Comparison of ENCODE assay signal across 9 mouse cellular contexts in genomic region chr11:75912944-75913657, GRCm38 (mm10). TPM values are rescaled to one million over a fixed set of nuclear protein-coding genes. Genes with fewer than 3 reads are reported as not detected.
DNase-seq lines count a peak whose midpoint lies in the region; ATAC-seq and TF ChIP-seq lines count a peak whose summit lies in the region.
"Had no signal": no experiment of that assay in that cellular context is flagged by ENCODE, and none has a peak within 500 bp of the region (broad histone marks: within the 10 kb centered on the region; RNA-seq: fewer than 3 reads in every experiment).

No protein-coding gene starts in this region.

- TF ChIP-seq EP300 in liver, postnatal 0 days (IDR thresholded peaks at IDR 0.05; ENCODE audit: low read depth), result no peak

- H3K4me3 ChIP-seq in midbrain, embryonic 10.5 days, result no peak overlapping the region
- no peak overlapping the region for H3K4me3 ChIP-seq in midbrain, embryonic 15.5 days
- no peak overlapping the region for H3K4me3 ChIP-seq in embryonic facial prominence, embryonic 11.5 days (ENCODE audit: low read depth, low read length)
- H3K4me3 ChIP-seq in hindbrain, postnatal 0 days (ENCODE audit: low read length), result no peak overlapping the region
- H3K4me3 ChIP-seq in liver, postnatal 0 days (ENCODE audit: low read depth, low read length), result no peak overlapping the region
- H3K4me3 ChIP-seq: myocyte had no signal

- H3K4me2 ChIP-seq in midbrain, embryonic 15.5 days, result no peak overlapping the region
- no peak overlapping the region for H3K4me2 ChIP-seq in embryonic facial prominence, embryonic 11.5 days (ENCODE audit: low read depth, low read length)
- no peak overlapping the region for H3K4me2 ChIP-seq in hindbrain, postnatal 0 days (ENCODE audit: low read depth, low read length)
- no peak overlapping the region for H3K4me2 ChIP-seq in liver, postnatal 0 days (ENCODE audit: low read depth, low read length)

- TF ChIP-seq CTCF in hindbrain, postnatal 0 days (IDR thresholded peaks at IDR 0.05; ENCODE audit: low read depth), result peak; percentile 88
- peak; percentile 95 for TF ChIP-seq CTCF in liver, postnatal 0 days (IDR thresholded peaks at IDR 0.05; ENCODE audit: low read depth)

- no peaks in the 10 kb centered on the region for H3K27me3 ChIP-seq in midbrain, embryonic 10.5 days (ENCODE audit: low read depth, poor library complexity, severe bottlenecking)
- H3K27me3 ChIP-seq in midbrain, embryonic 15.5 days (replicated peaks), result no peaks in the 10 kb centered on the region
- no peaks in the 10 kb centered on the region for H3K27me3 ChIP-seq in embryonic facial prominence, embryonic 11.5 days (ENCODE audit: control insufficient read depth, insufficient read depth, low read length)
- H3K27me3 ChIP-seq in hindbrain, postnatal 0 days (ENCODE audit: insufficient read depth, low read length), result no peaks in the 10 kb centered on the region
- H3K27me3 ChIP-seq in liver, postnatal 0 days (ENCODE audit: insufficient read depth, low read length), result no peaks in the 10 kb centered on the region

- 0 out of 2 replicates have a peak, but pooled peaks cover 7% of the 10 kb centered on the region for H3K9me3 ChIP-seq in midbrain, embryonic 10.5 days (replicated peaks)
- H3K9me3 ChIP-seq in midbrain, embryonic 15.5 days, result no peaks in the 10 kb centered on the region
- no peaks in the 10 kb centered on the region for H3K9me3 ChIP-seq in embryonic facial prominence, embryonic 11.5 days (replicated peaks; ENCODE audit: control insufficient read depth, low read length)
- no peaks in the 10 kb centered on the region for H3K9me3 ChIP-seq in hindbrain, postnatal 0 days (ENCODE audit: low read length)
- no peaks in the 10 kb centered on the region for H3K9me3 ChIP-seq in liver, postnatal 0 days (ENCODE audit: low read length)

- H3K9ac ChIP-seq in midbrain, embryonic 15.5 days, result no peak overlapping the region
- H3K9ac ChIP-seq in embryonic facial prominence, embryonic 11.5 days (replicated peaks; ENCODE audit: low read length), result no peak overlapping the region
- H3K9ac ChIP-seq in hindbrain, postnatal 0 days (replicated peaks; ENCODE audit: low read length), result no peak overlapping the region
- no peak overlapping the region for H3K9ac ChIP-seq in liver, postnatal 0 days (replicated peaks)

- WGBS in midbrain, embryonic 10.5 days, result 58% methylated on average over 10 of the region's 10 CpGs
- 55% methylated on average over 10 of the region's 10 CpGs for WGBS in midbrain, embryonic 15.5 days
- WGBS in embryonic facial prominence, embryonic 11.5 days, result 55% methylated on average over 10 of the region's 10 CpGs
- 49% methylated on average over 10 of the region's 10 CpGs for WGBS in hindbrain, postnatal 0 days
- WGBS in liver, postnatal 0 days (ENCODE audit: insufficient replicate concordance), result 46% methylated on average over 10 of the region's 10 CpGs

- H3K4me1 ChIP-seq in midbrain, embryonic 10.5 days, result no peaks in the 10 kb centered on the region; the same call in 1 of the 2 replicates
- H3K4me1 ChIP-seq in midbrain, embryonic 15.5 days, result peaks cover 6% of the 10 kb centered on the region; the same call in 1 of the 2 replicates
- H3K4me1 ChIP-seq in embryonic facial prominence, embryonic 11.5 days (ENCODE audit: control insufficient read depth, insufficient read depth, low read length), result no peaks in the 10 kb centered on the region
- H3K4me1 ChIP-seq in hindbrain, postnatal 0 days (ENCODE audit: insufficient read depth, low read length), result no peaks in the 10 kb centered on the region
- H3K4me1 ChIP-seq in liver, postnatal 0 days (ENCODE audit: insufficient read depth), result no peaks in the 10 kb centered on the region

- peak; percentile 70 for DNase-seq in midbrain, embryonic 10.5 days (ENCODE audit: low spot score)
- DNase-seq in adrenal gland, adult 18-20 months (ENCODE audit: low spot score in 2 of 2), result peak; percentile 75
- DNase-seq in embryonic facial prominence, embryonic 11.5 days (ENCODE audit: low spot score), result peak; percentile 74
- DNase-seq in hindbrain, postnatal 0 days (ENCODE audit: low spot score), result peak; percentile 64
- DNase-seq in liver, postnatal 0 days, result peak; percentile 78
- peak; percentile 54 for DNase-seq in skeletal muscle tissue, adult 2 months (ENCODE audit: low read depth, low spot score)

- no peak overlapping the region for H3K27ac ChIP-seq in midbrain, embryonic 10.5 days (replicated peaks)
- H3K27ac ChIP-seq in midbrain, embryonic 15.5 days, result no peak overlapping the region
- no peak overlapping the region for H3K27ac ChIP-seq in embryonic facial prominence, embryonic 11.5 days (replicated peaks; ENCODE audit: low read depth, low read length)
- no peak overlapping the region for H3K27ac ChIP-seq in hindbrain, postnatal 0 days
- H3K27ac ChIP-seq in liver, postnatal 0 days (ENCODE audit: low read depth), result no peak overlapping the region

- ATAC-seq in midbrain, embryonic 15.5 days (replicated peaks), result no peak
- no peak for ATAC-seq in embryonic facial prominence, embryonic 11.5 days (replicated peaks; ENCODE audit: insufficient number of reproducible peaks, low FRiP score, low TSS enrichment, low read depth)
- ATAC-seq in hindbrain, postnatal 0 days, result no peak
- ATAC-seq in liver, postnatal 0 days, result no peak
- ATAC-seq in inflammation-experienced regulatory T-cells, adult 6 months, result no peak

- no peaks in the 10 kb centered on the region for H3K36me3 ChIP-seq in midbrain, embryonic 10.5 days
- H3K36me3 ChIP-seq in midbrain, embryonic 15.5 days (replicated peaks), result no peaks in the 10 kb centered on the region
- no peaks in the 10 kb centered on the region for H3K36me3 ChIP-seq in embryonic facial prominence, embryonic 11.5 days (replicated peaks; ENCODE audit: control insufficient read depth, insufficient read depth, low read depth, low read length)
- H3K36me3 ChIP-seq in hindbrain, postnatal 0 days (ENCODE audit: insufficient read depth, low read length), result no peaks in the 10 kb centered on the region
- no peaks in the 10 kb centered on the region for H3K36me3 ChIP-seq in liver, postnatal 0 days (replicated peaks; ENCODE audit: insufficient read depth, low read length)

RNA-seq across cellular contexts. Expression of gene Rph3al, which starts 25.1 kb away (rescaled TPM):
- 1.1 TPM in 2 replicates for polyA plus RNA-seq in midbrain, embryonic 10.5 days (2016; fragmentation: Nextera tagmentation; extraction: Ambion mirVana)
- polyA plus RNA-seq in midbrain, embryonic 15.5 days (2015; fragmentation: Nextera tagmentation; extraction: Ambion mirVana), result 3.2 and 3.8 TPM in 2 replicates
- 10 to 100 TPM; 15.0 to 17.0 TPM for total RNA-seq in adrenal gland, adult 18-20 months (2021)
- polyA plus RNA-seq in embryonic facial prominence, embryonic 11.5 days (2014; fragmentation: Nextera tagmentation; extraction: Ambion mirVana), result 2.7 and 3.6 TPM in 2 replicates
- total RNA-seq in hindbrain, postnatal 0 days (2014; rRNA removed), result 2.0 and 3.1 TPM in 2 replicates
- polyA plus RNA-seq in hindbrain, postnatal 0 days (2015; fragmentation: Nextera tagmentation; extraction: Ambion mirVana), result 2.5 and 3.3 TPM in 2 replicates
- 0.83 and 0.86 TPM in 2 replicates for polyA plus RNA-seq in liver, postnatal 0 days (2015; fragmentation: Nextera tagmentation; extraction: Ambion mirVana)
- polyA plus RNA-seq in inflammation-experienced regulatory T-cells, adult 6 months (2017; shearing (Covaris generic)), result 1 to 10 TPM; 5.6 to 7.4 (median 6.7) TPM
